Mouse (Mus musculus): ENCODE data around the gene Esp24. TPM values are rescaled to one million over a fixed set of nuclear protein-coding genes. Genes with fewer than 3 reads are reported as not detected.
"Not testable (repeated sequence)": the region's sequence is repeated elsewhere in the genome, so short reads cannot be mapped to it uniquely, and the experiment has no call there.

Esp24 gene
- polyA plus RNA-seq (2012; rRNA removed), result not detected in 2 replicates

GRCm38 (mm10) chr17:39036395-39036794 lies at the start of gene Esp24:
Esp24 (plus strand) TSS chr17:39036695.
- H3K27me3 ChIP-seq (ENCODE audit: control insufficient read depth, insufficient read depth, low read length); H3K4me1 ChIP-seq (replicated peaks; ENCODE audit: control insufficient read depth, insufficient read depth, low read length); H3K36me3 ChIP-seq (ENCODE audit: control insufficient read depth, insufficient read depth, low read length); H3K27ac ChIP-seq (ENCODE audit: control insufficient read depth, insufficient read depth, low read length); H3K4me3 ChIP-seq (ENCODE audit: control insufficient read depth, insufficient read depth, low read length); DNase-seq: not testable (repeated sequence)
- 91% methylated on average over 3 of the region's 3 CpGs for WGBS

- no peaks in the 10 kb centered on the region for H3K4me1 ChIP-seq (replicated peaks; ENCODE audit: control insufficient read depth, insufficient read depth, low read length)
- no peaks in the 10 kb centered on the region for H3K36me3 ChIP-seq (ENCODE audit: control insufficient read depth, insufficient read depth, low read length)
- no peak overlapping the region for H3K27ac ChIP-seq (ENCODE audit: control insufficient read depth, insufficient read depth, low read length)
- no peaks in the 10 kb centered on the region for H3K27me3 ChIP-seq (ENCODE audit: control insufficient read depth, insufficient read depth, low read length)
- H3K4me3 ChIP-seq (ENCODE audit: control insufficient read depth, insufficient read depth, low read length), result no peak overlapping the region
- no peak for TF ChIP-seq POLR2A (IDR thresholded peaks at IDR 0.05; ENCODE audit: control insufficient read depth, extremely low read depth, insufficient read depth, low read length, poor library complexity)
- no peak for TF ChIP-seq CTCF (IDR thresholded peaks at IDR 0.05; ENCODE audit: borderline replicate concordance, control insufficient read depth, extremely low read depth, insufficient read depth, low read length, poor library complexity)
- WGBS, result 91% methylated on average over 1 of the region's 1 CpGs
- no peak for DNase-seq
Measured at GRCm38 (mm10) chr17:39009846-39010245, 26.6 kb upstream of the Esp24 start.

- 40% methylated on average over 30 of the region's 30 CpGs for WGBS
- H3K27ac ChIP-seq (ENCODE audit: control insufficient read depth, insufficient read depth, low read length), result no peak overlapping the region
- no peak for DNase-seq
- TF ChIP-seq POLR2A (IDR thresholded peaks at IDR 0.05; ENCODE audit: control insufficient read depth, extremely low read depth, insufficient read depth, low read length, poor library complexity) (no peak), CTCF (IDR thresholded peaks at IDR 0.05; ENCODE audit: borderline replicate concordance, control insufficient read depth, extremely low read depth, insufficient read depth, low read length, poor library complexity) (no peak)
- H3K4me1 ChIP-seq (replicated peaks; ENCODE audit: control insufficient read depth, insufficient read depth, low read length), result no peaks in the 10 kb centered on the region
- no peak overlapping the region for H3K4me3 ChIP-seq (ENCODE audit: control insufficient read depth, insufficient read depth, low read length)
- no peaks in the 10 kb centered on the region for H3K36me3 ChIP-seq (ENCODE audit: control insufficient read depth, insufficient read depth, low read length)
- H3K27me3 ChIP-seq (ENCODE audit: control insufficient read depth, insufficient read depth, low read length), result no peaks in the 10 kb centered on the region
Measured at GRCm38 (mm10) chr17:39010675-39011638, 25.5 kb upstream of the Esp24 start.

GRCm38 (mm10) chr17:39017184-39017583 lies 19.3 kb upstream of the Esp24 start:
- TF ChIP-seq POLR2A (IDR thresholded peaks at IDR 0.05; ENCODE audit: control insufficient read depth, extremely low read depth, insufficient read depth, low read length, poor library complexity) (no peak), CTCF (IDR thresholded peaks at IDR 0.05; ENCODE audit: borderline replicate concordance, control insufficient read depth, extremely low read depth, insufficient read depth, low read length, poor library complexity) (no peak)
- H3K4me1 ChIP-seq (replicated peaks; ENCODE audit: control insufficient read depth, insufficient read depth, low read length), result no peaks in the 10 kb centered on the region
- H3K27me3 ChIP-seq (ENCODE audit: control insufficient read depth, insufficient read depth, low read length), result no peaks in the 10 kb centered on the region
- no peaks in the 10 kb centered on the region for H3K36me3 ChIP-seq (ENCODE audit: control insufficient read depth, insufficient read depth, low read length)
- no peak overlapping the region for H3K4me3 ChIP-seq (ENCODE audit: control insufficient read depth, insufficient read depth, low read length)
- 79% methylated on average over 14 of the region's 14 CpGs for WGBS
- no peak overlapping the region for H3K27ac ChIP-seq (ENCODE audit: control insufficient read depth, insufficient read depth, low read length)
- no peak for DNase-seq

GRCm38 (mm10) chr17:39043241-39043640 lies 6.7 kb downstream of the Esp24 start, which contains the start of gene Gm21903:
Gm21903 (minus strand) TSS chr17:39043341.
- no peaks in the 10 kb centered on the region for H3K27me3 ChIP-seq (ENCODE audit: control insufficient read depth, insufficient read depth, low read length)
- no peaks in the 10 kb centered on the region for H3K36me3 ChIP-seq (ENCODE audit: control insufficient read depth, insufficient read depth, low read length)
- H3K27ac ChIP-seq (ENCODE audit: control insufficient read depth, insufficient read depth, low read length), result no peak within 1 kb of the TSS
- H3K4me3 ChIP-seq (ENCODE audit: control insufficient read depth, insufficient read depth, low read length), result no peak within 1 kb of the TSS
- no peak for TF ChIP-seq CTCF (IDR thresholded peaks at IDR 0.05; ENCODE audit: borderline replicate concordance, control insufficient read depth, extremely low read depth, insufficient read depth, low read length, poor library complexity)
- no peak for TF ChIP-seq POLR2A (IDR thresholded peaks at IDR 0.05; ENCODE audit: control insufficient read depth, extremely low read depth, insufficient read depth, low read length, poor library complexity)
- DNase-seq, result no peak
- no peaks in the 10 kb centered on the region for H3K4me1 ChIP-seq (replicated peaks; ENCODE audit: control insufficient read depth, insufficient read depth, low read length)

- no peak for TF ChIP-seq CTCF (IDR thresholded peaks at IDR 0.05; ENCODE audit: borderline replicate concordance, control insufficient read depth, extremely low read depth, insufficient read depth, low read length, poor library complexity)
- Histone ChIP-seq H3K27me3 (ENCODE audit: control insufficient read depth, insufficient read depth, low read length) (no peaks in the 10 kb centered on the region), H3K4me1 (replicated peaks; ENCODE audit: control insufficient read depth, insufficient read depth, low read length) (no peaks in the 10 kb centered on the region), H3K36me3 (ENCODE audit: control insufficient read depth, insufficient read depth, low read length) (no peaks in the 10 kb centered on the region), H3K4me3 (ENCODE audit: control insufficient read depth, insufficient read depth, low read length) (no peak overlapping the region), H3K27ac (ENCODE audit: control insufficient read depth, insufficient read depth, low read length) (no peak overlapping the region)
- DNase-seq, result no peak
Measured at GRCm38 (mm10) chr17:39063641-39064040, 27.1 kb downstream of the Esp24 start.

GRCm38 (mm10) chr17:39076937-39077336 lies 40.4 kb downstream of the Esp24 start, which contains the start of gene Esp23:
Esp23 (minus strand) TSS chr17:39077037.
- Histone ChIP-seq H3K27me3 (ENCODE audit: control insufficient read depth, insufficient read depth, low read length) (no peaks in the 10 kb centered on the region), H3K4me3 (ENCODE audit: control insufficient read depth, insufficient read depth, low read length) (no peak within 1 kb of the TSS), H3K27ac (ENCODE audit: control insufficient read depth, insufficient read depth, low read length) (no peak within 1 kb of the TSS), H3K36me3 (ENCODE audit: control insufficient read depth, insufficient read depth, low read length) (no peaks in the 10 kb centered on the region), H3K4me1 (replicated peaks; ENCODE audit: control insufficient read depth, insufficient read depth, low read length) (no peaks in the 10 kb centered on the region)
- DNase-seq, result no peak
- WGBS, result 44% methylated on average over 1 of the region's 1 CpGs
- TF ChIP-seq POLR2A (IDR thresholded peaks at IDR 0.05; ENCODE audit: control insufficient read depth, extremely low read depth, insufficient read depth, low read length, poor library complexity), result no peak
- no peak for TF ChIP-seq CTCF (IDR thresholded peaks at IDR 0.05; ENCODE audit: borderline replicate concordance, control insufficient read depth, extremely low read depth, insufficient read depth, low read length, poor library complexity)
